Mouse (Mus musculus) c-Kit-positive CD71-positive TER-119-positive erythroid progenitor cells, embryonic 14.5 days (primary cell): ENCODE measurements around the gene Gpr161.
A peak's percentile ranks its signal among the peaks of the same experiment; 100 is the strongest.

Experiments
- DNase-seq: peaks from one replicate; pipeline ENCODE4 v3.0.0-alpha.2; 2013; ENCODE audit warnings: low spot score

The Gpr161 gene

DNA sequence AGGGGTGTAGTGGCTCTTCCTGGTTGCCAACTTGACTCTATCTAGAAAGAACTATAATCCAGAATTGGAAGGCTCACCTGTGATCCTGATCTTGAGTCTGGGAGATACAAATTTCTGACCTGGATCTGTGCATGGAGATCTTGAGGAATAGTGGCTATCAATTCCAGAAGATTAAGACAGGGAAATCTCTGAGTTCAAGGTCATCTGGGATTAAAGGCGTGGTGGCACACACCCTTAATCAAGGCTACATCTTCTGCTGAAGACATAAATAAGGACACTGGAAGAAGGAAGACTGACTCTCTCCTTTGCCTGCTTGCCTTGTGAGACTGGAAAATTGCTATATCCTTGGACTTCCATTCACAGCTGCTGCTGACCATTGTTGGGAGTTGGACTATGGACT is at the start of gene Gpr161:
TSS of gene Gpr161 (plus strand) at position 301 of the 400 bp plus-strand sequence.
- DNase-seq = no peak

DNA sequence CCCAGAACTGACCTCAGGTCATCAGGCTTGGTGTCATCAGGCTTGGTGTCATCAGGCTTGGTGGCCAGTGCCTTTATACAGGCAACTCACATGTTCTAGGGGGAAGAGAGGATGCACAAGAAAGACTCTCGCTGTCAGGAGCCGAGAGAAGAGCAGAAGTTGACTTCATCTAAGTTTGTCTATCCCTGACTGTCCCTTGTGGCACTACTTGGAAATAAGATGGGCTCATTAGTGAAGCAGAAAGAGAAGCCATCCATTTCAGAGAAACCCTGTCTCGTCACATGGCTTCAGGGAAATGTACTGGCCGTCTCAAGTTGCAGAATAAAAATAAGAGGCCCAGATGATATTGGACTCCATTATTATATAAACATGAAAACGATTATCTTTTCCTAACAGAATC is 49.0 kb upstream of the Gpr161 start:
- no peak for DNase-seq

DNA sequence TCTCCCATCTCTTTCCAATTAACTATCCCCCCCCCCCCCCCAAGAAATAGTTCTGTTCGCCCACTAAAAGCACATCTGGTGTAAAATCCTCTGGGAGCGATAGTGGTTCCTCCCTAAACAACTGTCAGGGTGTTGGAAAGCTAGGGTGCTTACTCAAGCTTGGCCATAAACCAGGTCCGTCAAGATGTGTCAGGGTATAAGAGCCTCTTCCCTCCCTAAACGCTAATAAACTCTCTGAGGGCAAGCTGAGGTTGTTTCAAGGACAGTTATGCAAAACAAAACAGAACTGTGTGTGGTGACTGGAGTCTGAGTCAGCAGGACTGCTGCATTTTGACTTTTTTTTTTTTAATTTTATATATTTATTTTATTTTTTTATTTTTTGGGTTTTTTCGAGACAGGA is 48.5 kb upstream of the Gpr161 start:
- no peak for DNase-seq

- DNase-seq = no peak
Measured at GRCm38 (mm10) chr1:165247788-165248187, 47.8 kb upstream of the Gpr161 start.

DNA sequence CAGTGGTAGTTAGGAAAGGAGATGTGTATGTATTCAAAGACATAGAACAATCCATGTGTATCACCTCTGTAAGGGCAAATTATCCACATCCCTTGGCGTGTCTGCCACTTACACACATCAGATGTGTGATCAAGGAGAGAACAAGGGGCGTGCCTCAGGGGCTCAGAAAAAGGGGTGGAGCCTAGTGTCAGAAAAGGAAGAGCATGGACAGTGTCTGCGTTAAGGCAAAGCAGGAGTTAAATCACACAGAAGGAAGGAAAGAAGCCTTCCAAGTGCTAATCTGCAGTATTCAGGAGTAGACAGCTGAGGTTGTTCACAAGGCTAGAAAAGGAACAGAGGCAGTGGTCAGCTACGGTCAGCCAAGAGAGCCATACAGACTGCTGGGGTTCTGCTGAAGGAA is 46.7 kb upstream of the Gpr161 start:
- no peak for DNase-seq

DNA sequence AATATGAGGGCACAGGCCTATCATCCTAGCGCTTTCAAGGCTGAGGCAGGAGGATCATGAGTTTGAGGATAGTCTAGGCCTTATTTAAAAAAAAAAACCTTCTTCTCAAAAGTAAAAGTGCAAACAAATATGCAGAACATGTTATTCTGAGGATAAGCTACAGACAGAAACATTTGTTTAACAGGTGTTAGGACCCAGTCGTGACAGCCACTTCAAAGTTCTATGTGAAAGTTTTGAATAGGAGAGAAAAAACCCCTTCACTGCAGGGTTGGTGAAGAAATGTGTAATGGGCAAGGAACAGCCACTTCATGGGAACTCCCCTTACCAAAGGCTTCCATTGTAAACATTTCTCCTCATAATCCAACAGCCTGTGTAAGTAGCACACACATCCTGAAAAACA is 45.0 kb upstream of the Gpr161 start:
- no peak for DNase-seq

DNA sequence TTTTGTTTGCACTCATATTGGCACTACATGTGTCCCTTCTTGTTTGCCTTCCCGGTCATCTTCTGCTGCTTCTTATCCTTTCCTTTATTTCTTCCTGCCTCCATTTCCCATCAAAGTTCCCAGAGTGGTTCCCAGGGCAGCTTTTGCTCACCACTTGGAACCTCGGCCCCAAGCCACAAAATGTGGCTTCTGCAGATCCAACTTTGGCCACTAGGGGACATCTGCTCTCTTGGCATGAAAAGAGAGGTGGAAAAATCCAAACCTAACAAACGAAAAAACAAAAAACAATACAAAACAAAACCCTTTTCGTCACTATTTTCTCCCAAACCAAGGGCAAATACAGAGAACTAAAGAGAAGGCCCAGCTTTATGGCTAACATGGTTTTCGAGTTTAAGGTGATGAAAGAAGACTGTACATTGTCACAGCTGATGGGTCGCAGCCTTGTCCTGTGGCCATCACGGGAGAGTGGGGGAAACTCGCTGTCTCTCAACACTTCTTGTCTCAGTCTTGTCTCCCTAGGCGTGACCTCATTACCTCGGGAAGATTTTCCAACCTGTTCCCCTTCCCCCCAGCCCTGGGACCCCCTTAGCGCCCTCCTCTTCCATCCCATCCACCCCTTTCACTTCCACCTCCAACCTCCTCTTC is 43.4 kb upstream of the Gpr161 start:
- peak; percentile 43 for DNase-seq

GRCm38 (mm10) chr1:165274946-165275345 is 20.6 kb upstream of the Gpr161 start:
- DNase-seq = no peak

- DNase-seq = no peak
Measured at GRCm38 (mm10) chr1:165280741-165281140, 14.8 kb upstream of the Gpr161 start.

DNA sequence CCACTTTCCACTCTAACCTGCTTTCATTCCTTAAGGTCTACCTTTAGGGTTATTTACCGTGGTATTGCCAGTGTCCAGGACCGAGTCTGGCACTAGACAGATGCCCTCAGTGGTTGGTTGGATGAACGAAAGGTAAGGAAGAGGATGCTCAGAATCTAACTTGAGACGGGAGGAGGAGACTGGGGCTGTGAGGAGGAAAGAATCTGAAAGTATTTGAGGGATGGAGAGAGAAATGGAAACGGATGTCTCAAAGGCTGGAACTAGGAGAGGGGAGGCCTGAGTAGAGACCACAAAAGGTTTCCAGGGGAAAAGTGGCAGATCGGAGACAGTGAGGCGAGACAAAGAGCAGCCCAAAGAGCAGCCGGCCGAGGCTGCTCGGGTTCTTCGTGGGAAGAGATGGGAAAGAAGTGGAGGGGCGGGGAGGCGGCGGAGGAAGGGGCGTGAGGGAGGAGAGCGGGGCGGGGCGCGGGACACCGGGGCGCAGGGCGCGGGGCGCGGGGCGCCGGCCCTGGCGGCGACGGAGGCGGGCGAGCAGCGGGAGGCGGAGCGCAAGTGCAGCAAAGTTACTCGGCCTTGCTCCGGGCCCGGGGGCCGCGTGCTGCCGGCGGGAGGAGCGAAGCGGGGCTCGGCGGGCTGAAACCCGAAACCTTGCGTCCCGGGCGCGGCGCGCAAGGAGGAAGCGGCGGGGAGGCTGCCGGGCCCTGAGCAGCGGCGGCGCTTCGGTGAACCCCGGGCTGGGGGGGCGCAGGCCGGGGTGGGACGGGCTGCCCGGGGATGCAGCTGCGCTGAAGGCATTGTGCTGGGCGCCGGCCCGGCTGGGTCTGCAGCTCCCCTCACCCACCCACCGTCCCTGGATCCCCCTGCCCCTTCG is 14.0 kb upstream of the Gpr161 start:
- DNase-seq = no peak

DNA sequence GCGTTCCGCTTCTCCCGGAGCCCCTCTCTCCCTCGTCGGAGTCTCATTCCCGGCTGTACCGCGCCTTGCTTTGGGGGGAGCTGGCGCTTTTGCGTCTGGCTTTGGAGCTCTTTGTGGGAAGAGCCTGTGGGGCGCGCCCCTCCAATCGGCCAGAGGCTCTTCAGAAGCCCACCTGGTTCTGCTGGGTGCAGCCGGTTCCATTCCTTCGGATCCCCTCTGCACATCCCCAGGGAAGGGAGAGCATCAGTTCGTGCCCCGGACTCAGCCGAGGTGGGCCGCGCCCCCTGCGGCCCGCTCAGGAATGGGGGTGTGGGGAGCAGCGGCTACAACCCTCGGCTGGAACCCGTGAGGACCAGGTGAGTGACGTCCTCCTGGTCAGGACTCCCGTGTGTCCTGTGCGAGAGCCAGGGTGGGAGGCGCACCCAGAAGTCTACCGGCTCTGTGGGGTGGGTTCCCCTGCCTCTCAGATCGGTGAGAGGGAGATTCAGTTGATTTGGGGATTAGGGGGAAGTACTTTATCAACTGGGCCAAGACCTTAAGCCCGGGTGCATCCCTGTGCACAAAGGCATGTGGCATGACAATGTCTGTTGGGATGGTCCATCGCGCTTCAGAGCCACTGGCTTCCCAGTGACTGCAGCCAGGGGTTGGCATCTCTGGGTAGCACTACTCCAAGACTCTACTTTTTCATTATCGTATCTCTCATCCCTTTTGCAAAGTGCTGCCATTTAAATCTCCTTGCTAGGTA is 13.2 kb upstream of the Gpr161 start:
- DNase-seq = no peak

- DNase-seq = no peak
Measured at GRCm38 (mm10) chr1:165282967-165283345, 12.6 kb upstream of the Gpr161 start.

- no peak for DNase-seq
Measured at GRCm38 (mm10) chr1:165284096-165284495, 11.5 kb upstream of the Gpr161 start.

GRCm38 (mm10) chr1:165288165-165288564 is 7.4 kb upstream of the Gpr161 start:
- no peak for DNase-seq

GRCm38 (mm10) chr1:165289831-165290230 is 5.8 kb upstream of the Gpr161 start:
- peak; percentile 27 for DNase-seq

GRCm38 (mm10) chr1:165291606-165292005 is 4.0 kb upstream of the Gpr161 start:
- no peak for DNase-seq

DNA sequence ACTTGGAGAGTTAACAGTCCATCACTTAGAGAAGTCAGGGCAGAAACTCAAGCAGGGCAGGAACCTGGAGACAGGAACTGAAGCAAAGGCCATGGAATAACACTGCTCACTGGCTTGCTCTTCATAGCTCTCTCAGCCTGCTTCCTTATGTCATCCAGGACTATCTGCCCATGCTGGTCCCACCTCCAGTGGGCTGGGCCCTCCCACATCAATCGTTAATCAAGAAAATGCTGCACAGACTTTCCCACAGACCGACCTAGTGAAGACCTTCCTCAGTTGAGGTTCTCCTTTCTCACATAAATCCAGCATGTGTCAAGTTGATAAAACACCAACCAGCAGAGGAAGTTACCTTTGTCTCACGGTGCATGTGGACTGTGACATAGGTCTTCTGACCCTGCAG is 5.5 kb downstream of the Gpr161 start:
- no peak for DNase-seq

DNA sequence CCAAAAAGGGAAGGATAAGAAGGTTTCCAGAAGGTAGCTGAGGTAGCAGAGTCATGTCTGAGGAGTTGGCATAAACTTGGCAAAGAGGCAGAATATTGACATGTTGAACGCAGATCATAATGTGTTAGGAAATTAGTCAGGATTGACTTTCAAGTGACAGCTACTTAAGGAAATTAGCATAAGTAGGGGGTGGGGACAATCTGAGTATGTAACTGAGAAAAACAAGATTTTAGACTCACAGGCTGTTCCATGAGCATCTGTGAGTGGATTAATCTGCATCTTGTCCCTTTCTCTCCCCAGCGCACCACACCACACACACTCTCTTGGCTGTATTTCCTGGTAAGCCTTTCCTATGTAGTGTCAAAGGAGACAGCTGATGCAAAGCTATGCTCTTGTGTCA is 6.0 kb downstream of the Gpr161 start:
- no peak for DNase-seq

GRCm38 (mm10) chr1:165302455-165303208 is 7.0 kb downstream of the Gpr161 start:
- no peak for DNase-seq

- DNase-seq = no peak
Measured at GRCm38 (mm10) chr1:165303209-165303608, 7.6 kb downstream of the Gpr161 start.

DNA sequence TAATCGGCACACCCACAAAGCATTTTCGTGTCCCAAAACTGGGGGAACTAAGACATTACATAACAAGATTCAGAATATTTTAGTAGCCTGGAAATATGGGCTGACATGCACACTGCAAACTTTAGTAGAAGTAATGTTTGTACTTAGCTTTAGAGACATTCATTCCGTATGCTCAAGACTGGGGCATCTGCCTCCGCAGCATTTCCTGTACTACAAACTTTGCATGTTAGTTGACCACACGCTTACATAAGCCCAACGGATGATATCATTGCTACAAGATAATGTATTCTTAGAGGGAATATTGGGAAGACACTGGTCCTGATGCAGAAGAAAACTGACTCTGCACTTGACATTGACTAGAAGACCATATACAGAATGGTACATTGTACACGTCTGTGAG is 8.8 kb downstream of the Gpr161 start:
- DNase-seq = no peak

DNA sequence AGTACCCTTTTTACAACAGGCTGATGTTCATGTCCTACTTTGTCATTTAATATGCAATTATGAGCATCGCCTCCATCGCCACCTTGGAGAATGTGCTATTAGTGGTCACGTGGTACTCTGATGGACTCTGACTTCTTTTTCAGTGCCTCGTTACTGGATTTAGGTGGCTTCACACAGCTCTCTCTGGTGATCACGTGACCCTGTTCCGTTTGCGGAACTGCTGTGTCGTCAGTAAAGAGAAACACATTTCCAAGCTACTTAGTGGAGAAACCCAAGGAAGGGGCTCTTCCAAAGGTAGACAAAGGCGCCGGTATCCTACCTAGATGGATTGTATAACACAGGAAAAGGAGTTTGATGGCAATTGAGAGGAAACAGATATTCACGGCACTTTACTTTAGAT is 12.6 kb downstream of the Gpr161 start:
- no peak for DNase-seq
